Mouse (Mus musculus) CH12.LX (cell line): Measurements from ENCODE around the gene R3hdm2.

Source experiments
- CTCF ChIP-seq, 2 experiments: IDR thresholded peaks in 1 of 2; conservative IDR thresholded peaks in 1 of 2; 2 replicates each; pipeline ENCODE4 v1.5.1; 2011 to 2012; ENCODE audit warnings: low read depth in 2 of 2, low read length in 2 of 2, improper control_type of control experiment in 1 of 2, inconsistent platforms in 1 of 2, mild to moderate bottlenecking in 1 of 2, moderate library complexity in 1 of 2
- EP300 ChIP-seq: IDR thresholded peaks from 2 replicates; pipeline ENCODE4 v1.6.1; 2011; ENCODE audit warnings: low read length, improper control_type of control experiment
- MAZ ChIP-seq: IDR thresholded peaks from 2 replicates; pipeline ENCODE4 v1.6.1; 2012; ENCODE audit warnings: low read depth, mild to moderate bottlenecking, inconsistent platforms, low read length, improper control_type of control experiment, moderate library complexity
- NELFE ChIP-seq: IDR thresholded peaks from 2 replicates; pipeline ENCODE4 v1.6.1; 2011; ENCODE audit warnings: low read depth, low read length, improper control_type of control experiment
- POLR2A ChIP-seq: IDR thresholded peaks from 2 replicates; pipeline ENCODE4 v1.6.1; 2011; ENCODE audit warnings: low read depth, mild to moderate bottlenecking, improper control_type of control experiment, low read length
- POLR2AphosphoS2 ChIP-seq: IDR thresholded peaks from 2 replicates; pipeline ENCODE4 v1.6.1; 2011; ENCODE audit warnings: low read depth, low read length, improper control_type of control experiment
- RCOR1 ChIP-seq: conservative IDR thresholded peaks from 2 replicates; pipeline ENCODE4 v1.6.1; 2012; ENCODE audit warnings: low read depth, mild to moderate bottlenecking, inconsistent platforms, low read length, improper control_type of control experiment
- SIN3A ChIP-seq: IDR thresholded peaks from 2 replicates; pipeline ENCODE4 v1.6.1; 2012; ENCODE audit warnings: low read length, improper control_type of control experiment, inconsistent platforms
- TBP ChIP-seq: conservative IDR thresholded peaks from 2 replicates; pipeline ENCODE4 v1.6.1; 2011; ENCODE audit warnings: low read depth, low read length, improper control_type of control experiment
- USF2 ChIP-seq: conservative IDR thresholded peaks from 2 replicates; pipeline ENCODE4 v1.6.1; 2011; ENCODE audit warnings: low read depth, low read length, improper control_type of control experiment
- ZC3H11A ChIP-seq: IDR thresholded peaks from 2 replicates; pipeline ENCODE4 v1.6.1; 2012; ENCODE audit warnings: low read depth, mild to moderate bottlenecking, inconsistent platforms, low read length, improper control_type of control experiment
- ZMIZ1 ChIP-seq: IDR thresholded peaks from 2 replicates; pipeline ENCODE4 v1.6.1; 2012; ENCODE audit warnings: low read depth, mild to moderate bottlenecking, inconsistent platforms, low read length, improper control_type of control experiment

DNA sequence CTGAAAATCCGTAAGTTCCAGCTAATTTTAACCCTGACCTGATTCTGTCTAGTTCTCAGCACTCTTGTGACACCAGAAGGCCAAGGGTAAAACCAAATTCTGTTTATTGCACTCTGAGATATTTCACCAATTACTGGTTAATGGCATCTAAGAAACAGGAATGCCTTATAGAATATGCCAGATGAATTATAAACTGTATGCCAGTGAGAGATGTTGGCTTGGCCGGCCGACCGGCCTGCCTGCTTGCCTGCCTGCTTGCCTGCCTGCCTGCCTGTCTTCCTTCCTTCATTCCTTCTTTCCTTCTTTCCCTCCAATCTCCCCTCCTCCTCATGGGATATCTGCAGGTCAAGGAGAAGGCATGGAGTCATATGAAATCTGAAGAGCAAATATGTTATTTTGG is 52.3 kb downstream of the R3hdm2 start:
- TF ChIP-seq CTCF (conservative IDR thresholded peaks at IDR 0.05 in 1 of 2, IDR thresholded peaks at IDR 0.05 in 1 of 2; ENCODE audit: low read depth in 2 of 2, low read length in 2 of 2) = no peak
- no peak for TF ChIP-seq POLR2A
- no peak for TF ChIP-seq TBP
- no peak for TF ChIP-seq ZMIZ1
- no peak for TF ChIP-seq MAZ
- no peak for TF ChIP-seq POLR2AphosphoS2
- no peak for TF ChIP-seq EP300
- no peak for TF ChIP-seq SIN3A
- TF ChIP-seq RCOR1 = no peak
- no peak for TF ChIP-seq NELFE
- no peak for TF ChIP-seq USF2
- TF ChIP-seq ZC3H11A = no peak
